Mouse (Mus musculus) liver (tissue): ENCODE results near the gene 4930524J08Rik.

ENCODE experiments used
- DNase-seq: peaks from one replicate; pipeline ENCODE4 v3.0.0-alpha.2; 2020; ENCODE audit warnings: mixed read lengths

Gene 4930524J08Rik

DNA sequence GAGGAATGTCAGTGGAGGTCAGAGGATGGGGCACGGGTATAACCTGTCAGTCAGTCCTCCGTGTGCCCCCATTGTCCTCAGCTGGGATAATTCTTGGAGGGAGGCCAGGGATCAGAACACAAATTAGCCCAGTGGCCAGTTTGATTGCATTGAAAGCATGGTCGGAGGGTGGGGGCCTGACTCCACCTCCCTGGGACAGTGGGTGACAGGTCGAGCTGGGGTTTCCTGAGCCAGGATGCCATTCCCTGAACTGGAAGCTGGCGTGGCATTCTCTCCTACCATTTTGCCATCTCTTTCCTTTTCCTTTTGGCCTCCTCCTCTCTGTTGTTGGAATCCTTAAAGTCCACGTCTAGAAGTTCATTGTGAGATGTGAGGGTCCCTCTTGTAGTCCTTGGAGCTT lies 27.0 kb downstream of the 4930524J08Rik start:
- DNase-seq, result no peak

DNA sequence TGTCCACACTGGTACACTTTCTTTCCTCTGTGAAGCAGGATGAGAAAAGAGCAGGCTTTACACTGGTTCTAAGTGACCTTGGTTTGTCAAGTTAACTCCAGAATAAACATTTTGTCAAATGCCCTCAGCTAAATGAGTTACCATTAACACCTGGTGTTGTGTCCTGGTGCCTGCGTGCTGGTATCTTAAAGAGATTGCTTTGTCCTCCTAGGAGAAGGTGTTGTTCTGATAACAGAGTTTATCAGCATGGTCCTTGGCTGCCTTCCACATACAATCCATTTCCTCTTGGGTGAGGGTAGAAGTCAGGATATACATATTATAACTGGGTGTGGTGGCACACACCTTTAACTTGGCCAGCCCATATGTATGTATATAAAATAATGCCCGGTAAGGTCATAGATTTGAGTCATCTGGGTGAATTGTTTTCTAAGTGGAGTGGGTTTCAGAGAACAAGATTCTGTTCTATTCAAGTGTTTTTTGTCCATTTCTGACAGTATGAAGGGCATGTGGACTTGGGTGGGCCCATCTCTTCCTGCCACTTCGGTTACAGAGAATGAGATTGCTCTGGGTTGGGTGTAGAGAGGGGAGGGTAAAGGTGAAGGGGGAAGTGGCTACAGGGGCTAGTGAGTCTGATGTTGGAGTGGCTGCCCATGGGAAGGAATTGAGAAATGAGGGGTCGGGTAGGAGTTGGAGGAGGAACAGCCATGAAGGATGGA lies 27.6 kb downstream of the 4930524J08Rik start:
- DNase-seq, result no peak

DNA sequence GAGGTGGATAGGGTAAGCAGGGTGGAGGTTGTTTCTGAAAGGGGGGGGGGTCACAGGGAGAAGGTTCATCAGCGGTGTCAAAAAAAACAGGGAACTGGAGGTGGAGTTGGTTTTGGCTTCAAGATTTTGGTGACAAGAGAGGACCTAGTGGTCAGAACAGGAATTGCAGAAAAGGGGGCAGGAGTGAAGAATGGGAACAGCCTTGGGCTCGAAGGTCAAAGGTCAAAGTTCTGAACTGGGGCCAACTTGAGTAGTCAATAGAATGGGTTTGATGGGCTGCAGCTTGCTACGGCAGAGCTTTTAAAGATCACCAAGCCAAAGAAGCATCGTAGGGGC lies 28.1 kb downstream of the 4930524J08Rik start:
- DNase-seq, result no peak

DNA sequence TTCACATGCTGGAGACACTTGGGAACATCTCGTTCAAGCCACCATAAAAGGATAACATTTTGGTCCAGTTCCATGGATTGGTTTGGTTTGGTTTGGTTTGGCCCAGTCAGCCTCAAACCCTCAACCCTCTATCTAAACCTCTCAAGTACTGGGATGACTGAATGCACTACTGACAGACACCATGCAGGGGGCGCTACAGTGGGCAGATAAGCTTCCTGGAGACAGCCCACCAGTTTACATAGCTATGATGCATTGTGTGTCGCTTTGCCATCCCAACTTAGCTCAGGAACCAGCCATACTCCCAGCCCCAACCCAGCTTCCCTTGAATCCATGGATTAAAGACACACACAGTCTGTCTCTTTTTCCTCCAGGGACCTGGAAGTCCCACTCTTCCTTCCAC lies 29.6 kb downstream of the 4930524J08Rik start:
- peak; percentile 34 for DNase-seq

DNA sequence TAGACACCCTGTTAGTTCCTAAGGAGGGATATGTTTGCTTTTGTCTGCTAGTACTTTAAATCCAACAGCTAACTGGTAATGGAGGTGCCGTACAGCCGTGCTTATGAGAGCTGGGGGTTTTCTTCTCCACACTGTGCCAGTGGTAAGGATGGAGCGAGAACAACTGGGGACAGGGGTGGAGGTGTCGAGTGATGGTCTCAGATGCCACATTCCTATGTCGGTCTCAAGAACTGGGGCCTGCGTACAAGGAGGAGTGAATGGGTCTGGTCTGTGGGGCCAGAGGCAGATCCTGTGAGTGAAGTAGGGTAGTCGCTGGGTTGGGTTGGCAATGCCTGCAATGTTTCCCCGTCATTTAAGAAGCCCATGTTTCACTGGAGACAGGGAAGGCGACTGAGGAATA lies 33.7 kb downstream of the 4930524J08Rik start:
- no peak for DNase-seq

DNA sequence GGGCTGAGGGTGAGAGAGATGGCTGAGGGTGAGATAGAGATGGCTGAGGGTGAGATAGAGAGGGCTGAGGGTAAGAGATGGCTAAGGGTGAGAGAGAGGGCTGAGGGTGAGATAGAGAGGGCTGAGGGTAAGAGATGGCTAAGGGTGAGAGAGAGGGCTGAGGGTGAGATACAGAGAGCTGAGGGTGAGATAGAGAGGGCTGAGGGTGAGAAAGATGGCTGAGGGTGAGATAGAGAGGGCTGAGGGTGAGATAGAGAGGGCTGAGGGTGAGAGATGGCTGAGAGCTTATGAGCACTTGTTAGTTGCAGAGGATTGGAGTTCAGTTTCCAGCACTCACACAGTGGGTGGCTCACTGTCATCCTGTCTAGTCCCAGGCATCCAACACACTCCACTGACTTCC lies 41.2 kb downstream of the 4930524J08Rik start:
- no peak for DNase-seq

DNA sequence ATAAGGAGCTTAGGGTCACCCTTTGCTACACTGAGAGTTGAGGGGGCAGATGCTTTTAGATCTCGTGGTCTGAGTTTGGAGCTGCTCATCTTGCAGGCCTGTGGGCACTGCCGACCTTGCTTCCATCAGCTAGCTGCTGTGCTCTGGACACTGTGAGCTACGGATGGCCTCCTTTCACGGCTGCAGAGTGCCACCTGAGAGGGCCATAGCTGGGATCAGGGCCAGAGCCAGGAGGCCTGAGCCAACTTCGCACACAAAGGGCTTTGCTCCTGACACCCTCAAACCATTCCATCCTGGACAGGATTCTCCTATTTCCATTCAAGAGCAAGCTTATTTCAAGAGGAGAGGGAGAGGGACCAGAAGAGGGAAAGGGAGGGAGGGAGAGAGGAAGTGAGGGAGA lies 45.5 kb downstream of the 4930524J08Rik start:
- DNase-seq, result no peak

DNA sequence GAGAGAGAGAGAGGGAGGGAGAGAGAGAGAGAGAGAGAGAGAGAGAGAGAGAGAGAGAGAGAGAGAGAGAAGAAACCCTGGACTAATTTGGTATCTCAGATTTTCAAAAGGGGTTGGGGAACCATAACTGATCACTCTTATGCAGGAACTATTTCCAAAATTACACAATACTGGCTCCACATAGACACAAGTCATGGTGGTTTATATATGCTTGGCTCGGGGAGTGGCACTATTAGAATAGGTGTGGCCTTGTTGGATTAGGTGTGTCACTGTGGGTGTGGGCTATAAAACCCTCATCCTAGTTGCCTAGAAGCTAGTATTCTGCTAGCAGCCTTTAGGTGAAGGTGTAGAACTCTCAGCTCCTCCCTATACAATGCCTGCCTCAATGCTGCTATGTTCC lies 46.0 kb downstream of the 4930524J08Rik start:
- DNase-seq, result no peak
